Mouse (Mus musculus): ENCODE measurements around the gene Sash1. TPM values are rescaled to one million over a fixed set of nuclear protein-coding genes. Genes with fewer than 3 reads are reported as not detected.

Gene Sash1
- total RNA-seq, 2 experiments from 2014 or later, result 55.8 to 57.3 TPM

- no peak for DNase-seq
Measured at GRCm38 (mm10) chr10:8789096-8789495, 96.8 kb downstream of the Sash1 start.

GRCm38 (mm10) chr10:8787221-8787620 is 98.6 kb downstream of the Sash1 start:
- DNase-seq, result no peak

GRCm38 (mm10) chr10:8785451-8786145 is 100.3 kb downstream of the Sash1 start:
- no peak for DNase-seq

- no peak for DNase-seq
Measured at GRCm38 (mm10) chr10:8781876-8782372, 103.9 kb downstream of the Sash1 start.

- no peak for DNase-seq
Measured at GRCm38 (mm10) chr10:8779842-8780241, 106.0 kb downstream of the Sash1 start.

- DNase-seq, result no peak
Measured at GRCm38 (mm10) chr10:8778845-8779244, 107.0 kb downstream of the Sash1 start.

- no peak for DNase-seq
Measured at GRCm38 (mm10) chr10:8777552-8778253, 108.2 kb downstream of the Sash1 start.

GRCm38 (mm10) chr10:8776791-8777190 is 109.1 kb downstream of the Sash1 start:
- DNase-seq, result no peak

GRCm38 (mm10) chr10:8775794-8776193 is 110.1 kb downstream of the Sash1 start:
- no peak for DNase-seq

- DNase-seq, result peak; percentile 75
Measured at GRCm38 (mm10) chr10:8772464-8773209, 113.2 kb downstream of the Sash1 start.

GRCm38 (mm10) chr10:8770931-8771653 is 114.8 kb downstream of the Sash1 start:
- DNase-seq, result no peak

GRCm38 (mm10) chr10:8768654-8769053 is 117.2 kb downstream of the Sash1 start:
- no peak for DNase-seq

GRCm38 (mm10) chr10:8767381-8767780 is 118.5 kb downstream of the Sash1 start:
- DNase-seq, result no peak

GRCm38 (mm10) chr10:8765922-8766522 is 119.8 kb downstream of the Sash1 start:
- peak; percentile 53 for DNase-seq

GRCm38 (mm10) chr10:8762771-8763170 is 123.1 kb downstream of the Sash1 start:
- no peak for DNase-seq

GRCm38 (mm10) chr10:8762209-8762701 is 123.6 kb downstream of the Sash1 start:
- DNase-seq, result peak; percentile 68

- DNase-seq, result no peak
Measured at GRCm38 (mm10) chr10:8761656-8762055, 124.2 kb downstream of the Sash1 start.

GRCm38 (mm10) chr10:8760598-8760997 is 125.3 kb downstream of the Sash1 start:
- DNase-seq, result peak; percentile 62

- no peak for DNase-seq
Measured at GRCm38 (mm10) chr10:8759228-8759627, 126.6 kb downstream of the Sash1 start.

GRCm38 (mm10) chr10:8757429-8757931 is 128.4 kb downstream of the Sash1 start:
- DNase-seq, result peak; percentile 39

- peak; percentile 30 for DNase-seq
Measured at GRCm38 (mm10) chr10:8756604-8757354, 129.1 kb downstream of the Sash1 start.
